In the genomic region with DNA sequence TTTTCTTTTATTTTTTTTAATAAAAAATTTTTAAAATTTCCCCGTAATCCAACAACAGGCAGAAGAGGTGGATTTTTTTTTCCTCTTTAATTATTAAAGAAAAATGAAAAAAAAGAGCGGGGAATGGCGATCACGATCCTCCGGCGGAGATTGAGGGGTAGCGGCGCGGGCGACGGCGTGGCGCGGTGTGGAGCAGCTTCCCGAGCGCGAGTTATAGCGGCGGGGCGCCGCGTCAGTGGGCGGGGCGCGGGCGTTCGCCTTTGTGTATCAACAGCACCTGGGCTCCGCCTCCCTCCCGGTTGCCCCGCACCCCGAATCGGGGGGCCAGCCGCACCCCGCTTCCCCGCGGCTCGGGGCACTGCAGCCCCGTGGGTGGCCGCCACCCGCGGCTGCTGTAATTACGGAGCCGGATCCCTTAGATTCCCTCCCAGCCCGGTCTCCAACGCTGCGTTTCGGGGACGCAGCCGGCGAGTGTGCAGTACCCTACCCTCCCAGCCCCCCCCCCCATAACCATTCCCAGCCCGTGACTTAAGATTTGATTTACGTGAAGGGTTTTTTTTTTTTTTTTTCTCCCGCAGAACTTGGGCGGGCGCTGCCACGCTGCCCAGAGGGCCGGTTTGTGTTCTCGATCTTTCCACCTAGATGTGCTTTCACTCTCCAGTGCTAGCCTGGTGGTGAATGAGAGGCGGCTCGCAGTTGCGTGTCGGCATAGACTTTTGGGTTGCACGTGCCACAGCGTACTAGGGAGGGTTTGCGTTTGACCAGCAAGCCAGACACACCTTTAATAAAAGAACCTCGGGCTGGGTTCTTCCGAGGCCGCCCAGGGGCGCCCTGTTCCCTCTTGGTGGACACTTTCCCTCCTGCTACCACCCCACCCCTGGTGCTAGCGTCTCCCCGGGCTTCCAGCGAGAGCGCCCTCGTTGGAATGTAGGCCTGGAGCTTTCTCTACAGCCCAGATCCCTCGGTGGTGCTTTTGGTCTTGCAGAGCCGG, we compare ENCODE assay signal across 8 mouse cellular contexts. TPM values are rescaled to one million over a fixed set of nuclear protein-coding genes. Genes with fewer than 3 reads are reported as not detected.
DNase-seq lines count a peak whose midpoint lies in the region; ATAC-seq and TF ChIP-seq lines count a peak whose summit lies in the region.

A gene (minus strand): TSS at position 210 of the 991 bp plus-strand sequence.

- no peaks in the 10 kb centered on the region for H3K9me3 ChIP-seq in ES-Bruce4 (replicated peaks; ENCODE audit: control insufficient read depth, insufficient read depth, low read length, poor library complexity, severe bottlenecking)
- H3K9me3 ChIP-seq in forebrain, embryonic 15.5 days, result no peaks in the 10 kb centered on the region
- H3K9me3 ChIP-seq in liver, postnatal 0 days (ENCODE audit: low read length), result no peaks in the 10 kb centered on the region
- H3K9me3 ChIP-seq in neural tube, embryonic 14.5 days (ENCODE audit: control insufficient read depth, low read length), result no peaks in the 10 kb centered on the region

- ATAC-seq in forebrain, embryonic 15.5 days (replicated peaks), result peak; percentile 89
- peak; percentile 81 for ATAC-seq in liver, postnatal 0 days
- peak; percentile 90 for ATAC-seq in neural tube, embryonic 14.5 days (ENCODE audit: low read depth)

- DNase-seq in cerebellum, adult 11 months, result peak; percentile 90
- peak; percentile 93 for DNase-seq in heart, postnatal 14 days
- DNase-seq in layer of hippocampus, adult 11-12 months (ENCODE audit: low spot score), result peak; percentile 91
- DNase-seq in liver, postnatal 0 days, result peak; percentile 93
- DNase-seq in testis, postnatal 10 days (ENCODE audit: low spot score), result peak; percentile 96

- peak within 1 kb of the TSS; percentile 98 for H3K9ac ChIP-seq in ES-Bruce4 (ENCODE audit: low read depth, poor library complexity, severe bottlenecking)
- H3K9ac ChIP-seq in forebrain, embryonic 15.5 days (replicated peaks), result peak within 1 kb of the TSS; percentile 99
- H3K9ac ChIP-seq in liver, postnatal 0 days (replicated peaks), result peak within 1 kb of the TSS; percentile 95
- peak within 1 kb of the TSS; percentile 98 for H3K9ac ChIP-seq in neural tube, embryonic 14.5 days (replicated peaks; ENCODE audit: low read depth, low read length)

- under 1% methylated on average over 76 of the region's 76 CpGs for WGBS in forebrain, embryonic 15.5 days
- 0% methylated on average over 73 of the region's 76 CpGs for WGBS in liver, postnatal 0 days (ENCODE audit: insufficient replicate concordance)
- under 1% methylated on average over 64 of the region's 76 CpGs for WGBS in neural tube, embryonic 14.5 days

- H3K4me2 ChIP-seq in forebrain, embryonic 15.5 days (replicated peaks), result peak within 1 kb of the TSS; percentile 86
- H3K4me2 ChIP-seq in liver, postnatal 0 days (ENCODE audit: low read depth, low read length), result peak within 1 kb of the TSS; percentile 88
- H3K4me2 ChIP-seq in neural tube, embryonic 14.5 days (ENCODE audit: low read depth, low read length), result peak within 1 kb of the TSS; percentile 66

- peak; percentile 32; the same call in 1 of the 2 replicates for TF ChIP-seq EP300 in ES-Bruce4 (IDR thresholded peaks at IDR 0.05; ENCODE audit: insufficient read depth, low read depth, low read length)
- no peak for TF ChIP-seq EP300 in liver, postnatal 0 days (IDR thresholded peaks at IDR 0.05; ENCODE audit: low read depth)

- intact Hi-C loops in heart, postnatal 14 days (cut with DNase I), result loop anchor here (5.0 to 10.0 kb wide), 4 partner anchors 47 to 415 kb away; a partner anchor contains a TSS

- peak; percentile 95 for TF ChIP-seq POLR2A in ES-Bruce4 (IDR thresholded peaks at IDR 0.05; ENCODE audit: insufficient read depth, low read length)

- peaks cover 5% of the 10 kb centered on the region for H3K4me1 ChIP-seq in ES-Bruce4 (ENCODE audit: control insufficient read depth, insufficient read depth, low read length)
- H3K4me1 ChIP-seq in forebrain, embryonic 15.5 days, result peaks cover 43% of the 10 kb centered on the region
- H3K4me1 ChIP-seq in liver, postnatal 0 days (ENCODE audit: insufficient read depth), result peaks cover 30% of the 10 kb centered on the region
- peaks cover 31% of the 10 kb centered on the region for H3K4me1 ChIP-seq in neural tube, embryonic 14.5 days (ENCODE audit: control insufficient read depth, insufficient read depth, low read length)

- H3K4me3 ChIP-seq in ES-Bruce4 (ENCODE audit: low read depth, low read length), result peak within 1 kb of the TSS; percentile 99
- peak within 1 kb of the TSS; percentile 75 for H3K4me3 ChIP-seq in forebrain, embryonic 15.5 days
- H3K4me3 ChIP-seq in liver, postnatal 0 days (ENCODE audit: low read depth, low read length), result peak within 1 kb of the TSS; percentile 93
- H3K4me3 ChIP-seq in neural tube, embryonic 14.5 days (ENCODE audit: low read depth, low read length), result peak within 1 kb of the TSS; percentile 89

- H3K27ac ChIP-seq in ES-Bruce4 (ENCODE audit: insufficient read depth, low read length), result peak within 1 kb of the TSS; percentile 82
- peak within 1 kb of the TSS; percentile 100 for H3K27ac ChIP-seq in forebrain, embryonic 15.5 days (replicated peaks)
- H3K27ac ChIP-seq in liver, postnatal 0 days (ENCODE audit: low read depth), result peak within 1 kb of the TSS; percentile 94
- peak within 1 kb of the TSS; percentile 100 for H3K27ac ChIP-seq in neural tube, embryonic 14.5 days (ENCODE audit: low read depth, low read length)

- no peaks in the 10 kb centered on the region for H3K27me3 ChIP-seq in ES-Bruce4 (ENCODE audit: control insufficient read depth, insufficient read depth, low read length, poor library complexity, severe bottlenecking)
- H3K27me3 ChIP-seq in forebrain, embryonic 15.5 days, result no peaks in the 10 kb centered on the region
- H3K27me3 ChIP-seq in liver, postnatal 0 days (ENCODE audit: insufficient read depth, low read length), result no peaks in the 10 kb centered on the region
- no peaks in the 10 kb centered on the region for H3K27me3 ChIP-seq in neural tube, embryonic 14.5 days (ENCODE audit: control insufficient read depth, insufficient read depth, low read length)

- peak; percentile 0 for TF ChIP-seq CTCF in ES-Bruce4 (IDR thresholded peaks at IDR 0.05; ENCODE audit: low read depth, low read length)
- peak; percentile 47 for TF ChIP-seq CTCF in liver, postnatal 0 days (IDR thresholded peaks at IDR 0.05; ENCODE audit: low read depth)

- peaks cover 38% of the 10 kb centered on the region for H3K36me3 ChIP-seq in ES-Bruce4 (ENCODE audit: control insufficient read depth, insufficient read depth, low read length, poor library complexity, severe bottlenecking)
- peaks cover 23% of the 10 kb centered on the region for H3K36me3 ChIP-seq in forebrain, embryonic 15.5 days
- H3K36me3 ChIP-seq in liver, postnatal 0 days (replicated peaks; ENCODE audit: insufficient read depth, low read length), result peaks cover 33% of the 10 kb centered on the region
- peaks cover 16% of the 10 kb centered on the region; the same call in 1 of the 2 replicates for H3K36me3 ChIP-seq in neural tube, embryonic 14.5 days (ENCODE audit: control insufficient read depth, insufficient read depth, low read length)

RNA-seq across cellular contexts. Expression of the gene that starts here (rescaled TPM):
- 158 and 161 TPM in 2 replicates for polyA plus RNA-seq in ES-Bruce4 (2011; ENCODE audit: insufficient read depth, insufficient read length, low read depth, missing spikeins)
- polyA plus RNA-seq in forebrain, embryonic 15.5 days (2015; fragmentation: Nextera tagmentation; extraction: Ambion mirVana), result 156 and 157 TPM in 2 replicates
- total RNA-seq in heart, postnatal 14 days (2021), result 100 to 1,000 TPM; 257 to 301 TPM
- 19.0 and 29.6 TPM in 2 replicates for polyA plus RNA-seq in liver, postnatal 0 days (2015; fragmentation: Nextera tagmentation; extraction: Ambion mirVana)
- polyA plus RNA-seq in neural tube, embryonic 14.5 days (2014; fragmentation: Nextera tagmentation; extraction: Ambion mirVana), result 126 and 151 TPM in 2 replicates

Comparison
In these comparisons a context has a peak if more than half of its experiments do, and no peak if none do; other contexts are left out.
1. Peak in every context shown above with its lines: DNase-seq, ATAC-seq, H3K4me3 ChIP-seq and H3K27ac ChIP-seq.